Mouse (Mus musculus) liver, embryonic 14.5 days (tissue): ENCODE measurements around the gene Gtsf2.

Source experiments
- CTCF ChIP-seq: IDR thresholded peaks from 2 replicates; pipeline ENCODE4 v1.5.1; 2016; ENCODE audit warnings: antibody characterized with exemption, low read depth, control low read depth
- EP300 ChIP-seq: IDR thresholded peaks from 2 replicates; pipeline ENCODE4 v1.6.1; 2016; ENCODE audit warnings: antibody characterized with exemption, low read depth

DNA sequence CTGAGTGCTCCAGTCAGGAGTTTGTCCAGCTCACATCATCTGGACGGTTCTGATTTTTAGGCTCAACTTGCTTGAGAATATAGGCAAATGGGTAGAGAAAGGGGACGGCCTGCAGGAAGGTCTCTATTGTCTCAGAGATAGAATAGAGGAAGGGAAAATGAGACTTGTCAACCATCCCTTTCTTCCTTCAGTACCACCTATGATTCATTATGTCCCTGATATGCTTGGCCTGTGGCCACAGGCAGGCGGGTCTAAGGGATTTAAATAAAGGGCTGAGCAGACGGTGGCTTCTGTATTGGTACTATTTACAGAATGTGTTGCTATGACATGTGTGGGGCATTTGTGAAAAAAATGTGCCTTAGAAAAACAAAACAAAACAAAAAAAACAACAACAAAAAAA is 40.1 kb upstream of the Gtsf2 start:
- TF ChIP-seq EP300 (no peak), CTCF (no peak)
